Mouse (Mus musculus): ENCODE measurements at regions not wholly inside any gene's neighbourhood (a gene's known extent, or its start where the extent isn't known, plus 50 kb on each side); places are given as distances from the start of the nearest gene placed in this dataset.

GRCm38 (mm10) chr2:169431516-169431915 is 156.0 kb downstream of the Gm11011 start:
- Histone ChIP-seq H3K27me3 (ENCODE audit: control insufficient read depth, insufficient read depth, low read length) (no peaks in the 10 kb centered on the region), H3K36me3 (ENCODE audit: control insufficient read depth, insufficient read depth, low read length) (no peaks in the 10 kb centered on the region), H3K27ac (ENCODE audit: control insufficient read depth, insufficient read depth, low read length) (no peak overlapping the region), H3K4me3 (ENCODE audit: control insufficient read depth, insufficient read depth, low read length) (no peak overlapping the region), H3K4me1 (replicated peaks; ENCODE audit: control insufficient read depth, insufficient read depth, low read length) (no peaks in the 10 kb centered on the region; the same call in 1 of the 2 replicates)
- no peak for DNase-seq
- 97% methylated on average over 8 of the region's 8 CpGs for WGBS
- TF ChIP-seq POLR2A (IDR thresholded peaks at IDR 0.05; ENCODE audit: control insufficient read depth, extremely low read depth, insufficient read depth, low read length, poor library complexity): no peak
- no peak for TF ChIP-seq CTCF (IDR thresholded peaks at IDR 0.05; ENCODE audit: borderline replicate concordance, control insufficient read depth, extremely low read depth, insufficient read depth, low read length, poor library complexity)

- 94% methylated on average over 7 of the region's 7 CpGs for WGBS
- TF ChIP-seq CTCF (IDR thresholded peaks at IDR 0.05; ENCODE audit: borderline replicate concordance, control insufficient read depth, extremely low read depth, insufficient read depth, low read length, poor library complexity) (no peak), POLR2A (IDR thresholded peaks at IDR 0.05; ENCODE audit: control insufficient read depth, extremely low read depth, insufficient read depth, low read length, poor library complexity) (no peak)
- H3K27ac ChIP-seq (ENCODE audit: control insufficient read depth, insufficient read depth, low read length): no peak overlapping the region
These were observed 158.1 kb downstream of the Gm11011 start for GRCm38 (mm10) chr2:169429411-169429810.

GRCm38 (mm10) chr2:169424166-169424920 is 163.2 kb downstream of the Gm11011 start:
- Histone ChIP-seq H3K27ac (ENCODE audit: control insufficient read depth, insufficient read depth, low read length) (no peak overlapping the region), H3K36me3 (ENCODE audit: control insufficient read depth, insufficient read depth, low read length) (no peaks in the 10 kb centered on the region), H3K27me3 (ENCODE audit: control insufficient read depth, insufficient read depth, low read length) (no peaks in the 10 kb centered on the region), H3K4me1 (replicated peaks; ENCODE audit: control insufficient read depth, insufficient read depth, low read length) (peaks cover 2% of the 10 kb centered on the region), H3K4me3 (ENCODE audit: control insufficient read depth, insufficient read depth, low read length) (no peak overlapping the region)
- TF ChIP-seq POLR2A (IDR thresholded peaks at IDR 0.05; ENCODE audit: control insufficient read depth, extremely low read depth, insufficient read depth, low read length, poor library complexity): no peak
- WGBS: 87% methylated on average over 12 of the region's 12 CpGs
- DNase-seq: no peak

More at GRCm38 (mm10) chr2:169429411-169429810, 158.1 kb downstream of the Gm11011 start:
- Histone ChIP-seq H3K27me3 (ENCODE audit: control insufficient read depth, insufficient read depth, low read length) (no peaks in the 10 kb centered on the region), H3K4me1 (replicated peaks; ENCODE audit: control insufficient read depth, insufficient read depth, low read length) (no peaks in the 10 kb centered on the region; the same call in 1 of the 2 replicates), H3K4me3 (ENCODE audit: control insufficient read depth, insufficient read depth, low read length) (no peak overlapping the region), H3K36me3 (ENCODE audit: control insufficient read depth, insufficient read depth, low read length) (no peaks in the 10 kb centered on the region)
- no peak for DNase-seq

- H3K4me3 ChIP-seq (ENCODE audit: control insufficient read depth, insufficient read depth, low read length): no peak overlapping the region
- no peaks in the 10 kb centered on the region for H3K27me3 ChIP-seq (ENCODE audit: control insufficient read depth, insufficient read depth, low read length)
- H3K27ac ChIP-seq (ENCODE audit: control insufficient read depth, insufficient read depth, low read length): no peak overlapping the region
- no peaks in the 10 kb centered on the region for H3K4me1 ChIP-seq (replicated peaks; ENCODE audit: control insufficient read depth, insufficient read depth, low read length)
- no peak for TF ChIP-seq CTCF (IDR thresholded peaks at IDR 0.05; ENCODE audit: borderline replicate concordance, control insufficient read depth, extremely low read depth, insufficient read depth, low read length, poor library complexity)
- no peak for TF ChIP-seq POLR2A (IDR thresholded peaks at IDR 0.05; ENCODE audit: control insufficient read depth, extremely low read depth, insufficient read depth, low read length, poor library complexity)
- WGBS: 88% methylated on average over 6 of the region's 6 CpGs
- DNase-seq: no peak
- no peaks in the 10 kb centered on the region for H3K36me3 ChIP-seq (ENCODE audit: control insufficient read depth, insufficient read depth, low read length)
These were observed 175.2 kb downstream of the Gm11011 start for GRCm38 (mm10) chr2:169412361-169412760.

- no peak overlapping the region for H3K4me3 ChIP-seq (ENCODE audit: control insufficient read depth, insufficient read depth, low read length)
- DNase-seq: no peak
- no peaks in the 10 kb centered on the region for H3K36me3 ChIP-seq (ENCODE audit: control insufficient read depth, insufficient read depth, low read length)
- TF ChIP-seq POLR2A (IDR thresholded peaks at IDR 0.05; ENCODE audit: control insufficient read depth, extremely low read depth, insufficient read depth, low read length, poor library complexity) (no peak), CTCF (IDR thresholded peaks at IDR 0.05; ENCODE audit: borderline replicate concordance, control insufficient read depth, extremely low read depth, insufficient read depth, low read length, poor library complexity) (no peak)
- 82% methylated on average over 3 of the region's 3 CpGs for WGBS
- H3K4me1 ChIP-seq (replicated peaks; ENCODE audit: control insufficient read depth, insufficient read depth, low read length): no peaks in the 10 kb centered on the region
- no peaks in the 10 kb centered on the region for H3K27me3 ChIP-seq (ENCODE audit: control insufficient read depth, insufficient read depth, low read length)
- no peak overlapping the region for H3K27ac ChIP-seq (ENCODE audit: control insufficient read depth, insufficient read depth, low read length)
These were observed 177.5 kb downstream of the Gm11011 start for GRCm38 (mm10) chr2:169410080-169410479.

GRCm38 (mm10) chr2:169404908-169405690 is 182.4 kb downstream of the Gm11011 start:
- WGBS: 75% methylated on average over 6 of the region's 6 CpGs
- Histone ChIP-seq H3K4me3 (ENCODE audit: control insufficient read depth, insufficient read depth, low read length) (no peak overlapping the region), H3K4me1 (replicated peaks; ENCODE audit: control insufficient read depth, insufficient read depth, low read length) (no peaks in the 10 kb centered on the region), H3K36me3 (ENCODE audit: control insufficient read depth, insufficient read depth, low read length) (no peaks in the 10 kb centered on the region), H3K27me3 (ENCODE audit: control insufficient read depth, insufficient read depth, low read length) (no peaks in the 10 kb centered on the region), H3K27ac (ENCODE audit: control insufficient read depth, insufficient read depth, low read length) (no peak overlapping the region)
- TF ChIP-seq POLR2A (IDR thresholded peaks at IDR 0.05; ENCODE audit: control insufficient read depth, extremely low read depth, insufficient read depth, low read length, poor library complexity) (no peak), CTCF (IDR thresholded peaks at IDR 0.05; ENCODE audit: borderline replicate concordance, control insufficient read depth, extremely low read depth, insufficient read depth, low read length, poor library complexity) (no peak)
- DNase-seq: no peak

All from thymus, adult 2 months (tissue).